Mouse (Mus musculus): ENCODE measurements around the gene 1700017B05Rik.

The 1700017B05Rik gene

GRCm38 (mm10) chr9:57282686-57283085 lies 20.3 kb upstream of the 1700017B05Rik start:
- no peak for DNase-seq (ENCODE audit: low read depth, low spot score)
- H3K36me3 ChIP-seq (ENCODE audit: control insufficient read depth, insufficient read depth, low read length, poor library complexity, severe bottlenecking) = no peaks in the 10 kb centered on the region

DNA sequence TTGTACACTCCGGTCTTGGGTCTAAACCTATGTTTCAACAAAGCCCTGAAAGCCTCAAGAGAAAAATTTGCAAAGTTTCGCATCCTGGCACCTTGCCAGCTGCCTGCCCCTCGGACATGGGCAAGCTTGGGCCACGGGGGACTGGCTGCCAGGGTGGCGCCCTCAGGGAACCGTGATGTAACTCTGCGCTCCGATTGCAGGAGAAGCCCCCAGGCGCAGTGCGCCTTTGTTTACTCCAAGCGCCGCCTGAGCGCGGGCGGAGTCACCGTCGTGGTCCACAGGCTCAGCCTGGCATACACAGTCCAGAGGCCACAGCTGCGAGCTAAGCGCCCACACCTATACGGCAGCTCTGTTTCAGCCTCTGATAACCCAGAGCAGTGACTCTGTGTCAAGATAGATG lies 19.1 kb upstream of the 1700017B05Rik start:
- Histone ChIP-seq H3K27me3 (ENCODE audit: control insufficient read depth, insufficient read depth, low read length, poor library complexity, severe bottlenecking) (no peaks in the 10 kb centered on the region), H3K36me3 (ENCODE audit: control insufficient read depth, insufficient read depth, low read length, poor library complexity, severe bottlenecking) (no peaks in the 10 kb centered on the region)
- DNase-seq (ENCODE audit: low read depth, low spot score) = peak; percentile 43

More at GRCm38 (mm10) chr9:57282686-57283085, 20.3 kb upstream of the 1700017B05Rik start:
- no peaks in the 10 kb centered on the region for H3K27me3 ChIP-seq (ENCODE audit: control insufficient read depth, insufficient read depth, low read length, poor library complexity, severe bottlenecking)

- H3K36me3 ChIP-seq (ENCODE audit: control insufficient read depth, insufficient read depth, low read length, poor library complexity, severe bottlenecking) = no peaks in the 10 kb centered on the region
- DNase-seq (ENCODE audit: low read depth, low spot score) = no peak
- no peaks in the 10 kb centered on the region for H3K27me3 ChIP-seq (ENCODE audit: control insufficient read depth, insufficient read depth, low read length, poor library complexity, severe bottlenecking)
These were observed 17.0 kb upstream of the 1700017B05Rik start for GRCm38 (mm10) chr9:57279441-57279840.

DNA sequence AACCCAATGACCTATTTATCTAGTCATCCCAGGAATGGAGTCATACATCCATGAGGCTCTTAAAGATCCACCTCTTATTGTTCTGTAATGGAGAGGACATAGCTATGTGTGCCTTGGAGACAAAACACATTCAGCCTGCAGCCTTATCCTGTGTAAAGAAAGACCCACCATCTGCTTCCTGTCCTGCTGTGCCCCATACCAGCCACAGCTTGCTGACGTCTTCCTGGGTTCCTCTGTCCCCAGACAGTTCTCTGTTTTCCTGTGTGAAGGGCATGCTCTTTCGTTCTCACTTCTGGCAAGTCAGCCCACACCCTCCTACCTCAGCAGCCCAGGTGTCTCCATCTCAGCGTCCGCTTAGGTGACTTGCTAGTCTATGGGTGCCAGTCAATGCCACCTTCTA lies 15.9 kb upstream of the 1700017B05Rik start:
- Histone ChIP-seq H3K27me3 (ENCODE audit: control insufficient read depth, insufficient read depth, low read length, poor library complexity, severe bottlenecking) (no peaks in the 10 kb centered on the region), H3K36me3 (ENCODE audit: control insufficient read depth, insufficient read depth, low read length, poor library complexity, severe bottlenecking) (no peaks in the 10 kb centered on the region)
- peak; percentile 79 for DNase-seq (ENCODE audit: low read depth, low spot score)

DNA sequence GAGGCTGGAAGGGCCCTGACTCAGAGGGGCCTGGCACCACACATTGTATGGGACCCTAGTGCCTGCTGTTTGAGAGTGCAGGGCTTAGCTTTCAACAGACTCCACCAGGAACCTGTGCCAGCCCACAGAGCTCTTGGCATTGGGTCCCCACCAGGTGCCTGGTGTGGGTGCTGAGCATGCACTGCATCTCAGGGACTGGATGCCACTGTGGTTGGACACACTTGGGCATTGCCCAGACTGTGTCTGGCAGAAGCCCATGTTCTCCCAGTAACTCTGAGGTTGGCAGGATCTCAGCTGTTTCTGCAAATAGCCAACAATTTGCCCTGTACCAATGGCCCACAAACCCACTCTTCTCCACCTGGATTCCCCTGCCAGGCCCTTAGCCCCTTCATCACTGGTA lies 13.9 kb upstream of the 1700017B05Rik start:
- no peak for DNase-seq (ENCODE audit: low read depth, low spot score)
- Histone ChIP-seq H3K36me3 (ENCODE audit: control insufficient read depth, insufficient read depth, low read length, poor library complexity, severe bottlenecking) (no peaks in the 10 kb centered on the region), H3K27me3 (ENCODE audit: control insufficient read depth, insufficient read depth, low read length, poor library complexity, severe bottlenecking) (no peaks in the 10 kb centered on the region)

DNA sequence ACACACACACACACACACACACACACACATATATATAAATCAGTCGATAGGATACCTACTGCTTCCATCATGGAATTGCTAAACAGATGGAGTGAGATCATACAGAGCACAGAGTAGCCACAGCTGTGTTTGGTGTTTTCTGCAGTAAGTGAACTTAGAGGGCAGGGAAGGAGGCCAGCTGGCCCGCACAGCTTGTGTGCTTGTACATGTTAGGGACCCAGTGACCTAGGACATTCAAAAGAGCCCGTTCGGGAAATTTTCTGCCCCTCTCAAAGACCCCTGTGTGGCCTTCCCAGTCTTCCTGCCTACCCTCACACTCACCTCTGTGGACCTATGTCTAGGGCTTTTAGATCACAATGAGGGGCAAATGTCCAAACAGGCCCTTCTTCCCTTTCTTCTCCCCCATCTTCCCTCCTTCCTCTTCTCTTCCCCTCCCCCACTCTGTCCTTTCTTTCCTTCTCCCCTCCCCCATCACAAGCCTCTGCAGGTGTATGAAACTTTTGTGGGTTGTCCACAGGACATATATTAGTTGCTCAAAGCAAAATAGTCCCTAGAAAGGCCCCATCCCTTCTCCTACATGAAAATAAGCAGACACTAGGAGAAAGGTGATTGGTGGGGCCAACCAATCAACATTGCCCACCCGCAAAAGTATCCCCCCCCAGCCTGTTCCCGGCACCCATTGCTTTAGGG lies 11.5 kb upstream of the 1700017B05Rik start:
- no peaks in the 10 kb centered on the region for H3K36me3 ChIP-seq (ENCODE audit: control insufficient read depth, insufficient read depth, low read length, poor library complexity, severe bottlenecking)
- DNase-seq (ENCODE audit: low read depth, low spot score) = no peak
- H3K27me3 ChIP-seq (ENCODE audit: control insufficient read depth, insufficient read depth, low read length, poor library complexity, severe bottlenecking) = no peaks in the 10 kb centered on the region

DNA sequence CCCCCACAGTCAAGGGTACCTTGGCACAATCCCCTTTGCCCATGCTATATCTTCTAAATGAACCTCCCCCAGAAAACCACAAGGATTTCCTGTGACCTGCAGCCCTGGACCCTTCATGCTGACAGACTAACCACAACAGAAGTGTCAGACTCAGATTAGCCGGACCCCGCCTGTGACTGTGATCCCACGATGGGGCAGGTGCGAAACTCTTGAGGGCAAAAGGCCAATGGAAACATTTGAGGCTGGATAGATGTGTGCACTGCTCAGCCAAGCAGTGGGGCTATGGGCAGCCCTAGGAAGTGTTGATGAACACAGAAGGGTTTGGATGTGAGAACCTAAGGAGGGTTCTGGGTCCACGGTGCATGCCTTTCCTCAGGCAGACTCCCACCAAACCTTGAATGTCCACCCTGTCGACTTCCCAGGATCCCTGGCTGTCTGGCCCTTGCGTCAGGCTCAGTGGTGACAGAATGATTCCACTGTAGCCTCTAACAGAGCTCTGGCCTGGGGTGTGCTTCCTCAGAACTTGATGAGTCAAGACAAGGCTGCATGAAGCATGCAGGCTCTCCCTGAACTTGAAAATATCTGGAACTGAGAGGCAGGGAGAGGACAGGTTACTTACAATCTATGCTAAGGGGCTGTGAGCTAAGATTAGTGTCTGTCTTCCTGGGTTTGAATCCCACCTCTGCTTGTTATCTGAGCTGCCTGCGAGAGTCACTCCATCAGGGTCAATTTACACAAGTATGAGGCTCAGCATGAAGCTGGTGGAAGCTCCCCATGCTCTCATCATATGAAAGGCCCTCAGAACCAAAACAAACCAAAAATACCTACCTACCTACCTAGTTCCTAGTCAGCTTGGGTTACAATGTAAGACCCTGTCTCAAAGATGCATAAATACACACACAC lies 10.7 kb upstream of the 1700017B05Rik start:
- Histone ChIP-seq H3K36me3 (ENCODE audit: control insufficient read depth, insufficient read depth, low read length, poor library complexity, severe bottlenecking) (no peaks in the 10 kb centered on the region), H3K27me3 (ENCODE audit: control insufficient read depth, insufficient read depth, low read length, poor library complexity, severe bottlenecking) (no peaks in the 10 kb centered on the region)
- peak; percentile 51 for DNase-seq (ENCODE audit: low read depth, low spot score)

DNA sequence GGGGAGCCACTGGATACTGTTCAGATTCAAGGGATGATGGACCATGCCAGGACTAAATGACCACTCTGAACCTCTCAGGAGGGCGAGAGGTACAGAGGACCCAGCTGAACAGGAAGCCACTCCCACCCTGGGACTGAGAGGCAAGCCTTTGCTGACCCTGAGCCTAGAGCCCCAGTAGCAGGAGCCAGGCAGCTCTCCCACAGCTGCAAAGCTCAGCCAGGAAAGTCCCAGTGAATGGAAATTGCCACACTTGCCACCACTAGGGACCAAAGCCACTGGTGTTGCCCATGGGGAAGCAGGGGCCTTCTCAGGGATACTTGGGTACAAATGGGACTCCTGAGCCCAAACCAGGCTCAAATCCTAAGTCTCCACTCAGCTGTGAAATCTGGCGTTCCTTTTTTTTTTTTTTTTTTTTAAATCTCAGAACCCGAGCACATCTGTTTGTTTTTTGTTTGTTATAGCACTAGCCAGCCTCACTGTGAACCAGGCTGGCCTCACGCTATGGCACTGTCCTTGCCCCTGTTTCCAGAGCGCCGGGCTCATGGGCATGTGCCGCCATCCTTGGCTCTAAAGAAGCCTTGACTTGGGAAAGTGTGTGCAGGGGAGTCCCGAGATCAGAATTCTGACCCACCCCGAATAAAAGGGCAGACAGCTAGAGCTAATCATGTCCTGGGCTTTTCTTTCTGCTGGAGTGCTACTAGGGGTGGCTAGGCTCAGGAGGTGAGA lies 9.6 kb upstream of the 1700017B05Rik start:
- DNase-seq (ENCODE audit: low read depth, low spot score) = no peak
- Histone ChIP-seq H3K36me3 (ENCODE audit: control insufficient read depth, insufficient read depth, low read length, poor library complexity, severe bottlenecking) (no peaks in the 10 kb centered on the region), H3K27me3 (ENCODE audit: control insufficient read depth, insufficient read depth, low read length, poor library complexity, severe bottlenecking) (no peaks in the 10 kb centered on the region)

DNA sequence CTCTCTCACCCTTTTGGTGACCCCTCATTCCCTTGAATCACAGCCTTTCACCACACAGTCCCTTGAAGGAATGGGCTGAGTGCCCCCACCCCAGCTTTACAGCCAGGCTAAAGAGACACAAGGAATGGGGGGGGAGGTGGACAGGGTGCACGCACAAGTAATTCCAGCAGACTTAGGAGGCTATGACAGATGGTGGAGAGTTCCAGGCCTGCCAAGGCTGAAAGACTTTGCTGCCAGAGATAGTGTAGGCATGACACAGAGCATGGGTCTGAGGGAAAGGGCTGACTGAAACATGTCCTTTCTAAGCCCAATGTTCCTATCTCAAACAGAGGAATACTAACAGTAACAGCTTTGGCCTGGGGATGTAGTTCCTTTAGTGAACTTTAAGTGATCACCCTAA lies 8.7 kb upstream of the 1700017B05Rik start:
- no peak for DNase-seq (ENCODE audit: low read depth, low spot score)
- H3K27me3 ChIP-seq (ENCODE audit: control insufficient read depth, insufficient read depth, low read length, poor library complexity, severe bottlenecking) = no peaks in the 10 kb centered on the region
- H3K36me3 ChIP-seq (ENCODE audit: control insufficient read depth, insufficient read depth, low read length, poor library complexity, severe bottlenecking) = no peaks in the 10 kb centered on the region

GRCm38 (mm10) chr9:57270399-57270798 lies 8.0 kb upstream of the 1700017B05Rik start:
- no peaks in the 10 kb centered on the region for H3K36me3 ChIP-seq (ENCODE audit: control insufficient read depth, insufficient read depth, low read length, poor library complexity, severe bottlenecking)
- H3K27me3 ChIP-seq (ENCODE audit: control insufficient read depth, insufficient read depth, low read length, poor library complexity, severe bottlenecking) = no peaks in the 10 kb centered on the region
- DNase-seq (ENCODE audit: low read depth, low spot score) = no peak

DNA sequence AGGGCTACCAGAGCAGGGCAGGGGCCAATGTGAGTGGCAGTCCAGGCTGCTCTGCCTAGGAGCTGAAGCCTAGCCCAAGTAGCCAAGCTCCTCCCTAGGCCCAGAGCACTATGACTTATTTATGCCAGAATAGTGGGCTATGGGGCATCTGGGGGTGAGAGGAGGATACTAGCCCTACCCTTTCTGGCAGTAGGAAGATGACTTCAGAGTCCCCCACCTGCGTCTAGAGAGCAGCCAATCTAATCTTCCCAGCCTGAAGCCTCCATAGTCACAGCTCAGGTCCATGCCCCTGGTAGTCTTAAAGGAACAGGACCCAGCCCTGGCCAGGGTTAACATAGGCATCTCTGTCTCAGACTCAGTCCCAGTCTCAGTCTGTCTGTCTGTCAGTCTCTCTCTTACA lies 7.0 kb upstream of the 1700017B05Rik start:
- no peak for DNase-seq (ENCODE audit: low read depth, low spot score)
- Histone ChIP-seq H3K36me3 (ENCODE audit: control insufficient read depth, insufficient read depth, low read length, poor library complexity, severe bottlenecking) (no peaks in the 10 kb centered on the region), H3K27me3 (ENCODE audit: control insufficient read depth, insufficient read depth, low read length, poor library complexity, severe bottlenecking) (no peaks in the 10 kb centered on the region)

DNA sequence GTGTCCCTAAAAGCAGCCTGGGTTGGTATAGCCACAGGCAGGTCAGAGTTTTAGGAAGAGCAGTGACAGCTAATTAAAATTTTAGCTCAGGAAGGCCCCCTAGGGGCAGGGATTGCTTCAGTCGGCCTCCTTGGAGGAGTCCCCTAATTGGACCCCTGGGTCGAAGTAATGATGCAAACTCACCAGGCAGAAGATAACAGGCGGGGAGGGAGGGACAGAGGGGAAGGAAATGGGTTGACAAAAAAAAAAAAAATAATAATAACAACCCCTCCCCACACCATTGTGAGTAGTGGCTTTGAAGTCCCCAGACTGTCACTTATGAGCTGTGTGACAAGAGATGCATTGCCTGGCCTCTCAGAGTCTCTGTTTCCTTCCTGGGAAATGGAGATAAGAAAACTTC lies 6.2 kb upstream of the 1700017B05Rik start:
- DNase-seq (ENCODE audit: low read depth, low spot score) = no peak
- no peaks in the 10 kb centered on the region for H3K27me3 ChIP-seq (ENCODE audit: control insufficient read depth, insufficient read depth, low read length, poor library complexity, severe bottlenecking)
- H3K36me3 ChIP-seq (ENCODE audit: control insufficient read depth, insufficient read depth, low read length, poor library complexity, severe bottlenecking) = no peaks in the 10 kb centered on the region

- H3K36me3 ChIP-seq (ENCODE audit: control insufficient read depth, insufficient read depth, low read length, poor library complexity, severe bottlenecking) = no peaks in the 10 kb centered on the region
- no peaks in the 10 kb centered on the region for H3K27me3 ChIP-seq (ENCODE audit: control insufficient read depth, insufficient read depth, low read length, poor library complexity, severe bottlenecking)
- DNase-seq (ENCODE audit: low read depth, low spot score) = no peak
These were observed 5.7 kb upstream of the 1700017B05Rik start for GRCm38 (mm10) chr9:57268078-57268477.

- no peak for DNase-seq (ENCODE audit: low read depth, low spot score)
- Histone ChIP-seq H3K27me3 (ENCODE audit: control insufficient read depth, insufficient read depth, low read length, poor library complexity, severe bottlenecking) (no peaks in the 10 kb centered on the region), H3K36me3 (ENCODE audit: control insufficient read depth, insufficient read depth, low read length, poor library complexity, severe bottlenecking) (no peaks in the 10 kb centered on the region)
These were observed 5.0 kb upstream of the 1700017B05Rik start for GRCm38 (mm10) chr9:57267421-57267820.

DNA sequence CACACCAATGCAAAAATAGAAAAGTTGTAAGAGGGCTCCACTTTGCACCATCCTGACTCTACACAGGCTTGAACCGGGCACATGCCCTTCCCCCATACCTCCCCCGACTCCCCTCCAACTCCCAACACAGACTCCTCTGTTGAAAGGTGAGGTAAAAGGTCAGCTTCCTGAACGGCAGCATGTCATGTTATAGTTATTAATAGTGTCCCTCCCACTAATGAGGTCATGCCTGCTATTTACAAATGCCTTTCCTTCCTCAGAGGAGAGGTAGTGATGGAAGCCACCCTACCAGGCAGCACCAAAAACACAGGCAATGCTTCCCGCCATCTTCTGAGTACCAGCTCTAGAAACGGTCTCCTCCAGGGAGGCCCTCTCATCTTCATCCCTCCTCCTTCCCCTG lies 2.7 kb upstream of the 1700017B05Rik start:
- Histone ChIP-seq H3K27me3 (ENCODE audit: control insufficient read depth, insufficient read depth, low read length, poor library complexity, severe bottlenecking) (no peaks in the 10 kb centered on the region), H3K36me3 (ENCODE audit: control insufficient read depth, insufficient read depth, low read length, poor library complexity, severe bottlenecking) (no peaks in the 10 kb centered on the region)
- no peak for DNase-seq (ENCODE audit: low read depth, low spot score)
